Mouse (Mus musculus): ENCODE results near the gene Etnk2. TPM values are rescaled to one million over a fixed set of nuclear protein-coding genes. Genes with fewer than 3 reads are reported as not detected.
A peak's percentile ranks its signal among the peaks of the same experiment; 100 is the strongest.

Gene Etnk2
- total RNA-seq, 2 experiments from 2014 or later: 0.49 to 0.67 TPM

GRCm38 (mm10) chr1:133408880-133409516 lies 45.6 kb downstream of the Etnk2 start:
- intact Hi-C loops (cut with DNase I): no loop called here
- no peak for DNase-seq

GRCm38 (mm10) chr1:133409786-133410185 lies 46.4 kb downstream of the Etnk2 start:
- intact Hi-C loops (cut with DNase I): no loop called here
- no peak for DNase-seq

GRCm38 (mm10) chr1:133411506-133412147 lies 48.3 kb downstream of the Etnk2 start:
- intact Hi-C loops (cut with DNase I): no loop called here

GRCm38 (mm10) chr1:133412941-133413340 lies 49.6 kb downstream of the Etnk2 start:
- intact Hi-C loops (cut with DNase I): no loop called here
- peak in 1 of 2 experiments; percentile 38 for DNase-seq

More at GRCm38 (mm10) chr1:133411506-133412147, 48.3 kb downstream of the Etnk2 start:
- no peak for DNase-seq

GRCm38 (mm10) chr1:133415086-133415485 lies 51.7 kb downstream of the Etnk2 start:
- intact Hi-C loops (cut with DNase I): no loop called here
- DNase-seq: no peak

- DNase-seq: no peak
- intact Hi-C loops (cut with DNase I): no loop called here
These were observed 52.1 kb downstream of the Etnk2 start for GRCm38 (mm10) chr1:133415505-133415904.

- intact Hi-C loops (cut with DNase I): no loop called here
- no peak for DNase-seq
These were observed 53.1 kb downstream of the Etnk2 start for GRCm38 (mm10) chr1:133416472-133416871.

GRCm38 (mm10) chr1:133417113-133417512 lies 53.7 kb downstream of the Etnk2 start:
- DNase-seq: no peak
- intact Hi-C loops (cut with DNase I): no loop called here

- no peak for DNase-seq
- intact Hi-C loops (cut with DNase I): no loop called here
These were observed 54.2 kb downstream of the Etnk2 start for GRCm38 (mm10) chr1:133417539-133417938.

GRCm38 (mm10) chr1:133418164-133418800 lies 54.9 kb downstream of the Etnk2 start:
- intact Hi-C loops (cut with DNase I): no loop called here
- peak; percentile 87 to 89 for DNase-seq

- DNase-seq: no peak
- intact Hi-C loops (cut with DNase I): no loop called here
These were observed 55.9 kb downstream of the Etnk2 start for GRCm38 (mm10) chr1:133419178-133419834.

GRCm38 (mm10) chr1:133420491-133420890 lies 57.1 kb downstream of the Etnk2 start:
- intact Hi-C loops (cut with DNase I): no loop called here
- DNase-seq: peak; percentile 47 to 55

- DNase-seq: no peak
- intact Hi-C loops (cut with DNase I): no loop called here
These were observed 57.7 kb downstream of the Etnk2 start for GRCm38 (mm10) chr1:133421061-133421460.

- intact Hi-C loops (cut with DNase I): loop anchor here (2.0 kb wide), 2 partner anchors 37 to 71 kb away; no protein-coding TSS in a partner anchor
- DNase-seq: no peak
These were observed 58.7 kb downstream of the Etnk2 start for GRCm38 (mm10) chr1:133421975-133422570.

GRCm38 (mm10) chr1:133422615-133423161 lies 59.3 kb downstream of the Etnk2 start:
- intact Hi-C loops (cut with DNase I): loop anchor here (2.0 kb wide), 2 partner anchors 38 to 70 kb away; no protein-coding TSS in a partner anchor
- DNase-seq: peak; percentile 61 to 69

- DNase-seq: peak in 1 of 2 experiments; percentile 53
These were observed 59.8 kb downstream of the Etnk2 start for GRCm38 (mm10) chr1:133423166-133423542.

GRCm38 (mm10) chr1:133423543-133424480 lies 60.4 kb downstream of the Etnk2 start, which contains the start of gene Sox13:
Sox13 (minus strand) TSS chr1:133424377.
- peak; percentile 75 to 79 for DNase-seq
- intact Hi-C loops (cut with DNase I): loop anchor here (2.0 kb wide), 2 partner anchors 39 to 69 kb away; no protein-coding TSS in a partner anchor

More at GRCm38 (mm10) chr1:133423166-133423542, 59.8 kb downstream of the Etnk2 start:
- intact Hi-C loops (cut with DNase I): loop anchor here (2.0 kb wide), 2 partner anchors 38 to 70 kb away; no protein-coding TSS in a partner anchor

- intact Hi-C loops (cut with DNase I): no loop called here
- DNase-seq: no peak
These were observed 61.3 kb downstream of the Etnk2 start for GRCm38 (mm10) chr1:133424547-133425140.
